Mouse (Mus musculus) R1 (cell line): ENCODE data around the gene Grk3.

Source experiments
- DNase-seq: peaks from one replicate; pipeline ENCODE4 v3.0.0-alpha.2; 2018; ENCODE audit warnings: low read depth, low spot score

The Grk3 gene

DNA sequence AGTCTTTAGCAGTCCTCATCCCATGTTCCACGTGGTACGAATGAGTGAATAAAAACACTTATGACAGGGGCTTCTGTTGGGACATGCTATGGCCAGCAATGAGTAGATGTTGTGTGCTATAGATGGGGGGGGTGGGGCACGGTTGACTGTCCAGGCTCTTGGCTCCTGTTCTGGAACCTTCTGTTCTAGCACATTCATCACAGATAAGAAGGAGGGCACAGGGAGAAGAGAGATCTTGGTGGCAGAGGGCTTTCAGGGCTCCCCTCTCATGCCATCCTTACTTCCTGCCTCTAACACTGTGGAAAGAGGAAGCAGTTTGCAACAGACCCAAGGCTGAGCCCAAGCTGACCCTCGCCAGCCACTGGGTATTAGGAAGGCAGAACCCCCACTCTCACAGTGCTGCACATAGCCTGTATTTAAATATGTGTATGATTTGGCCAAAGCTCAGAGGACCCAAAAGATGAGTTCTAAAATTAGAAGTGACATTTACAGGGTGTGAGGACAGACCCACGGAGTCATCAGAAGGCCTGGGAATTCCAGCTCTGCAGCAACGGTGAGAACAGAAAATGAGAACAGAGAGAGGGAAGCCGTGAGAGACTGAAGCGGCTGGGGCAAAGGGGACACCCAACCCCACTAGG, 6.3 kb downstream of the Grk3 start:
- no peak for DNase-seq

GRCm38 (mm10) chr5:113008496-113008895, 7.1 kb downstream of the Grk3 start:
- no peak for DNase-seq

GRCm38 (mm10) chr5:113006997-113007396, 8.6 kb downstream of the Grk3 start:
- DNase-seq = no peak

- no peak for DNase-seq
These were observed 9.6 kb downstream of the Grk3 start for GRCm38 (mm10) chr5:113005941-113006391.

DNA sequence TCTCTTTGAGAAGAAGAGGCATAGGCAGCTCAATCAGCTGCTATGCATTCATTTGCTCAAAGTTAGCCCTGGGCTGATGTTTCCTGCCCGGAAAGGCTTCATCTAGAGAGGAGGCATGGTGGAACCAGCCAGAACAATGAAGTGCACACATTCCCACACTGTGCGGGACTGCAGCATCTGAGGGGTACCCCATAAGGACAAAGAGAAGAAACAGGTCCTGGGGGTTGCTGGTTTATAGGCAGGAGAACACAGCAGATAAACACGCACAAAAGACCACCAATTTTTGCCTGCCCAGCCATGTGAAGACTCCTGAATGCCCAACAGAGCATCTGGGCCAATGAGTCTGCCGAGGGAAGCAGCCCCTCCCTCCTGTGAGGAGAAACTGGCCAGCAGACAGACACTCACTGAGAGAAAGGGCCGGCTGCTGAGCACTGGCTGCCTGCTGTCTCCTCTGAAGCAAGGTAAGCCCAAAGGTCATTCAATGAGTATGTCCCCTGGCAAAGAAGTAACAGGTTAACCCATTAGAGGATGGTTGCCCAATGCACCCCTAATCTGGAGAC, 12.7 kb downstream of the Grk3 start:
- DNase-seq = no peak

- DNase-seq = peak; percentile 76
These were observed 16.4 kb downstream of the Grk3 start for GRCm38 (mm10) chr5:112999227-112999626.

DNA sequence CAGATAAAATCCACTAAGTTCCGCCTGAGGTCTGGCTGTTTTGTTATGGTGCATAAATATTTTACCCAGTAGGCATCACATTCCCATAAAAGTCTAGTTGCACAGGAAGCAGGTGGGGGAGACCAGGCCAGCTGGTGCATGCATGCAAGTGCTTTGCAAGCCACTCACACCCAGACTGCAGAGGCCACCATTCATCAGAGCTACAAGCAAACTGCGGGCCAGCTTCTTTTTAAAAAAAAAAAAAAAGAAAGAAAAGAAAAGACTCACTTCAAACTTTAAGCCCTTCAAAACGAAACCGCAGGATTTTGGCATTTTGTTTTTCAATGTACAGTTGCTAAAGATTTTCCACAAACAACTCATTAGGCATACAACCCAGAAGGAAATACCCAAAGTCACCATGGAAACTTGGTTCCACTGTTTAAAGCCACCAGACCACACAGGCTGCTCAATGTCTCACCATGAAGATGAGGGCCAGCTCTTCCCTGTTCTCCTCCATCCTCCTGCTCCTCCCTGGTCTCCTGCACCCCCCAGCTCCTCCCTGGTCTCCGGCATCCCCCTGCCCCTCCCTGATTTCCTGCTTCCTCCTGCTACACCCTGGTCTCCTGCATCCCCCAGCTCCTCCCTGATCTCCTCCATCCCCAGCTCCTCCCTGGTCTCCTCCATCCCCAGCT, 17.9 kb downstream of the Grk3 start:
- no peak for DNase-seq

DNA sequence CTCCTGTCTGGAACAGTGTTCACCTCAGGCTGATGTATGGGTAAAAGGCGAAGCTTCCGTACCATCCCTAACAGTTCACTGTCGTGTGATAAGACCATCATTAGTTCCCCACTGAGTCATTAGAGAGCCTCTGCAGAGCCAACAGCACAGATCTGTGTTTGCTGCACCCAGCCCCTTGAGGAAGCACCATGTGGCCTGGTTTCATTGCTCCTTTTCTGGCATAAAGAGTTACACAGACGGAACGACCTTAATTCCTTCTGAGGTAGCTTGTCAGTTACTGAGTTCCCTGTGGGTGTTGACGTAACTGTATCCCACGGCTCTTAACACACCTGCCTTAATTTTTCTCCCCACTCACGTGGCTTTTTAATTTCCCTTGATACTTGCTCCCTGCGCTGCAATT, 24.3 kb downstream of the Grk3 start:
- no peak for DNase-seq

GRCm38 (mm10) chr5:112981931-112982330, 33.7 kb downstream of the Grk3 start:
- no peak for DNase-seq

GRCm38 (mm10) chr5:112979710-112980109, 35.9 kb downstream of the Grk3 start:
- no peak for DNase-seq

DNA sequence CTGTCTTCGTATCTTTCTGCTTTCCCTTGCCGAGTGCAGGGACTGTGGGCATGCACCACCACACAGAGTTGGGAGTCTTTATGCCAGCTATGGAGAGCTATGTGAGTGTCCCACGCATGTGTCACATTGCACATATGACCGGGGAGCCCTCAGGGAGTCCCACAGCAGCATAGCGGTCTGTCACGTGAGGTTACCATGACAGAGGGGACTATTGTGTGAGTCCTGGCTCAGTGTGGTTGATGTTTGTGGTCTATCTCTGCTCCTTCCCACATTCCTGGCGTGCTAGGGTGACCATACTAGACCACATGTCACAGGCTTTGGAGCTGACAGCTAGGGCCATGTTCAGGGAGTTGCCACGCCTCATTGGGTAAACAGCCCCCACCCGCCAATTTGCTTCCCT, 36.4 kb downstream of the Grk3 start:
- no peak for DNase-seq

GRCm38 (mm10) chr5:112977089-112977488, 38.5 kb downstream of the Grk3 start:
- no peak for DNase-seq

GRCm38 (mm10) chr5:112973596-112973995, 42.0 kb downstream of the Grk3 start:
- DNase-seq = no peak

GRCm38 (mm10) chr5:112972297-112972696, 43.3 kb downstream of the Grk3 start:
- DNase-seq = no peak

- no peak for DNase-seq
These were observed 52.1 kb downstream of the Grk3 start for GRCm38 (mm10) chr5:112963495-112963894.

DNA sequence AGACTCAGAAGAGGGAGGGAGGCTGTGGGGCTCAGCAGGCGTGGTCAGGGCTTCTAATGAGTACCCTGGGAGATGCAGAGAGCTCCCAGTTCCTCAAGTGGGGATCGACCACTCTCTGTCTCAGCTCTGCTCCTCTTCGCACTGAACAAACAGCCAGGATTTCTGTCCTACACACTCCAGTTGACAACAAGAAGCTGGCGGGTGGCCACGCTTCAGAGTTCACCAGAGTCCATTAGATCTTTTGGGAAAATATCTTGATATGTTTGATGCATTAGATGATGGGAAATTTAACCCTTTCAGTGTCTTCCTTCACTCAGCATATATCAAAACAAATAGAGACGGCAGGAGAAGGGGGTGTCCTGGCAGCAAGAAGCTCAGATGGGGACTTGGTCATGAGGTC, 53.4 kb downstream of the Grk3 start:
- DNase-seq = no peak

GRCm38 (mm10) chr5:112960911-112961310, 54.7 kb downstream of the Grk3 start:
- no peak for DNase-seq

DNA sequence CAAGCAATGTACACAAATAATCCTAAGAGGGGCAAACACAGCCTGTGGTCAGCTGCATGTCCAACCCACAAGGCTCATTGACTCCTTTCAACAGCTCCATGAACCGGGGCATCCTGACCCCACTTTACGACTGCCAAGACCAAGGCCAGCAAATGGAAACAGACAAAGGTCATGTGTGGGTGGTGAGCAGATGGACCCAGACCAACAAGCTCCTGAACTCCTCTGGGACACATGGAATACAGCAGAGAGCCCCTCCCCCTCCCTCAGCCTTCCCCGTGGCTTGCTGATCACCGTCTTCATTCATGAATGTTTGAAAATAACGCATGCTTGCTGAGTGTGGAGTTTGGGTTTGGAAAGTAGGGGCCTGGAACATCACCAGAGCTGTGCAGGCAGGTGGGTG, 57.3 kb downstream of the Grk3 start:
- DNase-seq = no peak

GRCm38 (mm10) chr5:112956841-112957240, 58.8 kb downstream of the Grk3 start:
- DNase-seq = no peak

DNA sequence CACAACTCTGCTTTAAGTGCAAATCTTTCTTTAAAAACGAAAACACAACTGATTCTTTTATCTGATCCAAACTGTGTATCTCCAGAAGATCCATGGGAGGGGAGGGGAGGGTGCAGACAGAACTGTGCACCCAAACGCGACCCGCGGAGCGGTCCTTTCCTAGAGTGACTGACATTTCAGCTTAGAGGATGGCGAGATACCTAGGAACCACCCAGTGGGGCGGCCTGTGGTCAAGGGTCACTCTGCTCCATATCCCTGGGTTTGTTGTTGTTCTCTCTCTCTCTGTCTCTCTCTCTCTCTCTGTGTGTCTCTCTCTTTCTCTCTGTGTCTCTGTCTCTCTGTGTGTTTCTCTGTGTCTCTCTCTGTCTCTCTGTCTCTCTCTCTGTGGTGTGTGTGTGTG, 59.2 kb downstream of the Grk3 start:
- no peak for DNase-seq

GRCm38 (mm10) chr5:112950847-112951246, 64.7 kb downstream of the Grk3 start:
- no peak for DNase-seq

DNA sequence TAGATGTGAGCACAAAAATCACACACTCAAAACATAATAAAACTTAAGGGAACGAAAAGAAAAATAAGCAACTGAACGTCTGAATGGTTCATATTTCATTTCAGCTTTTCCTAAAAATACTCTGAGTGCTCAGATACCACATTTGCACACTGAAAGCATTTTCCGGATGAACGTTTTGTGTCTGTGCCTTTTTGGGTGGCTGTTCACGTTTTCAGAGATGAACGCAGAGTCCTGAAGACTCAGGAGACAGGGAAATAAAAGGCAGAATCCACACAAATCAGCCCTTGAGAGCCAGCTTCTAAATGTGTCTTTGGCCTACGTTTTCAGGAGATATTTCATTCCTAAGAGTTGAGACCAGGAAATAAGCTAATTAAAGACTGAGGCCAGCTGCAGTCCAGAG, 69.7 kb downstream of the Grk3 start:
- no peak for DNase-seq

DNA sequence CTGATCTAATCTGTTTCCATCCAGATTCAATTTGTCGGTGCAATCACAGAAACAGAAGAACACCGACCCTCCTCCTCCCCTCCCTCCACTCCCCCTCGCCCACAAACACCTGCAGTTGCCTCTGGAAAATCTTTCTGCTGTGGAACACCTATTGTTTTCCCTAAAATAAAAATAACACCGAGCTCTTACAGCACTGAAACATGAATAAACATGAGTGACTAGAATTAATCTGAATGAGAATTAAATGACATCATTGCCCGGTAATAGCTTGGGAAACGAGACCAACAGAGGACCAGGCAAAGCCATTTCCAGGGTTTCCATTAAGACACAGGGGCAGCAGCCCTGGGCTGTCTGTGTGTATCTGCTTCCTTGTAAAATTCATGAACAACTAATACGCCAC, 73.3 kb downstream of the Grk3 start:
- DNase-seq = no peak
